Mouse (Mus musculus) gonadal fat pad, adult 2 months (tissue): ENCODE data around the gene Gm47959. TPM values are rescaled to one million over a fixed set of nuclear protein-coding genes. Genes with fewer than 3 reads are reported as not detected.

ENCODE experiments used
- DNase-seq: peaks from one replicate; pipeline ENCODE4 v3.0.0-alpha.2; 2012; ENCODE audit warnings: low read depth
- polyA plus RNA-seq: library from polyadenylated mRNA; depleted of rRNA; stranded (reverse); fragments of >200 nt; gene quantifications from 2 replicates; pipeline ENCODE4 v1.2.3, GENCODE M21; 2012; rRNA removed

Gm47959 gene
- polyA plus RNA-seq, 1 experiment = not detected

GRCm38 (mm10) chr1:83032508-83032907 lies 32.2 kb downstream of the Gm47959 start:
- no peak for DNase-seq

GRCm38 (mm10) chr1:83034509-83034908 lies 34.2 kb downstream of the Gm47959 start:
- DNase-seq = no peak

GRCm38 (mm10) chr1:83036892-83037667 lies 36.7 kb downstream of the Gm47959 start:
- DNase-seq = no peak

- no peak for DNase-seq
Measured at GRCm38 (mm10) chr1:83038109-83038672, 37.8 kb downstream of the Gm47959 start, which contains the start of gene Slc19a3. TSS of gene Slc19a3 (minus strand) at chr1:83038448.

GRCm38 (mm10) chr1:83039080-83039479 lies 38.7 kb downstream of the Gm47959 start:
- DNase-seq = no peak

GRCm38 (mm10) chr1:83042380-83042779 lies 42.0 kb downstream of the Gm47959 start, which contains the start of gene Krtap28-10:
TSS of gene Krtap28-10 (minus strand) at chr1:83042480.
- no peak for DNase-seq

GRCm38 (mm10) chr1:83044882-83045427 lies 44.6 kb downstream of the Gm47959 start, which contains the start of gene Gm47969:
TSS of gene Gm47969 (plus strand) at chr1:83044932.
- no peak for DNase-seq

Other genes starting within 250 kb of the Gm47959 start
- not detected in 2 replicates for gene Tm4sf20, start 232.1 kb upstream of the Gm47959 start, polyA plus RNA-seq
- gene Gm47791, start 229.3 kb upstream of the Gm47959 start, polyA plus RNA-seq = not detected in 2 replicates
- gene Agfg1, start 161.1 kb upstream of the Gm47959 start, polyA plus RNA-seq = 31.3 and 36.8 TPM in 2 replicates
- 0.19 and 0.49 TPM in 2 replicates for gene A030005L19Rik, start 87.2 kb upstream of the Gm47959 start, polyA plus RNA-seq
- not detected in 2 replicates for gene A030014E15Rik, start 75.6 kb upstream of the Gm47959 start, polyA plus RNA-seq
- not detected in 2 replicates for gene Gm6217, start 69.1 kb upstream of the Gm47959 start, polyA plus RNA-seq
- not detected in 2 replicates for gene A030003K21Rik, start 57.2 kb upstream of the Gm47959 start, polyA plus RNA-seq
- gene Gm7544, start 44.5 kb upstream of the Gm47959 start, polyA plus RNA-seq = not detected in 2 replicates
- gene Gm47955, start 40.3 kb upstream of the Gm47959 start, polyA plus RNA-seq = not detected in 2 replicates
- gene Slc19a3, start 37.9 kb downstream of the Gm47959 start, polyA plus RNA-seq = 3.0 and 3.5 TPM in 2 replicates
- gene Krtap28-10, start 41.9 kb downstream of the Gm47959 start, polyA plus RNA-seq = not detected in 2 replicates
- gene Gm47969, start 44.4 kb downstream of the Gm47959 start, polyA plus RNA-seq = not detected in 2 replicates
- not detected in 2 replicates for gene A030005K14Rik, start 58.8 kb downstream of the Gm47959 start, polyA plus RNA-seq
- gene Krtap28-13, start 60.4 kb downstream of the Gm47959 start, polyA plus RNA-seq = not detected in 2 replicates
- not detected in 2 replicates for gene Ccl20, start 116.2 kb downstream of the Gm47959 start, polyA plus RNA-seq
- 0.65 and 0.74 TPM in 2 replicates for gene Daw1, start 159.2 kb downstream of the Gm47959 start, polyA plus RNA-seq